Mouse (Mus musculus) midbrain, embryonic 15.5 days (tissue): ENCODE results near the gene Gm2022. TPM values are rescaled to one million over a fixed set of nuclear protein-coding genes. Genes with fewer than 3 reads are reported as not detected.
"Not testable (repeated sequence)": the region's sequence is repeated elsewhere in the genome, so short reads cannot be mapped to it uniquely, and the experiment has no call there.

Experiments
- ATAC-seq: fragments of 200-750 bp; cut with Nextera tagmentation; replicated peaks from 2 replicates; pipeline ENCODE4 v1.8.0; 2017; ENCODE audit warnings: moderate TSS enrichment
- H3K27ac ChIP-seq: fragments of 300-500 bp; sonication (generic); 2 replicates; pipeline ENCODE4 v1.5.1; 2015; ENCODE audit warnings: mild to moderate bottlenecking, inconsistent platforms
- H3K27me3 ChIP-seq: fragments of 300-500 bp; sonication (generic); replicated peaks from 2 replicates; pipeline ENCODE4 v1.6.1; 2015; ENCODE audit warnings: inconsistent platforms
- H3K36me3 ChIP-seq: fragments of 300-500 bp; sonication (generic); replicated peaks from 2 replicates; pipeline ENCODE4 v1.6.1; 2015; ENCODE audit warnings: inconsistent platforms
- H3K4me1 ChIP-seq: fragments of 300-500 bp; sonication (generic); 2 replicates; pipeline ENCODE4 v1.6.1; 2015; ENCODE audit warnings: inconsistent platforms
- H3K4me2 ChIP-seq: fragments of 300-500 bp; sonication (generic); 2 replicates; pipeline ENCODE4 v1.6.1; 2015; ENCODE audit warnings: inconsistent platforms, mild to moderate bottlenecking, moderate library complexity
- H3K4me3 ChIP-seq: fragments of 300-500 bp; sonication (generic); 2 replicates; pipeline ENCODE4 v1.5.1; 2015; ENCODE audit warnings: mild to moderate bottlenecking, inconsistent platforms
- H3K9ac ChIP-seq: fragments of 300-500 bp; sonication (generic); 2 replicates; pipeline ENCODE4 v1.6.1; 2015; ENCODE audit warnings: mild to moderate bottlenecking, inconsistent platforms
- H3K9me3 ChIP-seq: fragments of 300-500 bp; sonication (generic); 2 replicates; pipeline ENCODE4 v1.6.1; 2016; ENCODE audit warnings: inconsistent platforms
- WGBS: fragments of 180-500 bp; shearing (Covaris S2); methylation state at CpG from one replicate; pipeline ENCODE4 v1.1.7; 2015; ENCODE audit warnings: mixed read lengths; 5-methylcytosine and 5-hydroxymethylcytosine counted together
- polyA plus RNA-seq: library from polyadenylated mRNA; unstranded; fragments of >200 nt; fragmentation: Nextera tagmentation; extraction: Ambion mirVana; gene quantifications from 2 replicates; pipeline ENCODE4 v1.2.1, GENCODE M21; 2015

Gm2022 gene
- polyA plus RNA-seq: not detected in 2 replicates

- H3K27me3 ChIP-seq: not testable (repeated sequence)
Measured at GRCm38 (mm10) chr12:87895070-87895469, at the start of gene Gm2022. Gene Gm2022 (plus strand): TSS chr12:87895370.

GRCm38 (mm10) chr12:87850657-87851056 is 44.5 kb upstream of the Gm2022 start:
- ATAC-seq, H3K27me3 ChIP-seq, H3K9ac ChIP-seq, H3K4me3 ChIP-seq, H3K9me3 ChIP-seq, H3K4me1 ChIP-seq, H3K4me2 ChIP-seq, H3K36me3 ChIP-seq, H3K27ac ChIP-seq: not testable (repeated sequence)
- no CpG with 5 or more reads among the region's 2 CpGs for WGBS

More at GRCm38 (mm10) chr12:87895070-87895469, at the start of gene Gm2022:
- not testable (repeated sequence) for H3K4me1 ChIP-seq, H3K9ac ChIP-seq, H3K9me3 ChIP-seq, H3K27ac ChIP-seq, ATAC-seq, H3K4me3 ChIP-seq, H3K4me2 ChIP-seq, H3K36me3 ChIP-seq
- WGBS: 100% methylated on average over 1 of the region's 1 CpGs

- not testable (repeated sequence) for H3K36me3 ChIP-seq, H3K9me3 ChIP-seq, H3K4me1 ChIP-seq, H3K9ac ChIP-seq, H3K27ac ChIP-seq, H3K27me3 ChIP-seq, H3K4me2 ChIP-seq, ATAC-seq, H3K4me3 ChIP-seq
- WGBS: 70% methylated on average over 1 of the region's 1 CpGs
Measured at GRCm38 (mm10) chr12:87856067-87856466, 39.1 kb upstream of the Gm2022 start.

GRCm38 (mm10) chr12:87861740-87862692 is 33.2 kb upstream of the Gm2022 start:
- not testable (repeated sequence) for H3K27ac ChIP-seq, H3K36me3 ChIP-seq, H3K4me2 ChIP-seq, H3K9ac ChIP-seq, H3K4me1 ChIP-seq, H3K27me3 ChIP-seq, H3K4me3 ChIP-seq, ATAC-seq, H3K9me3 ChIP-seq
- WGBS: 86% methylated on average over 23 of the region's 23 CpGs

GRCm38 (mm10) chr12:87863638-87864037 is 31.5 kb upstream of the Gm2022 start:
- not testable (repeated sequence) for H3K9ac ChIP-seq, H3K9me3 ChIP-seq, H3K4me1 ChIP-seq, ATAC-seq, H3K4me3 ChIP-seq, H3K4me2 ChIP-seq, H3K27ac ChIP-seq, H3K36me3 ChIP-seq, H3K27me3 ChIP-seq
- 95% methylated on average over 10 of the region's 11 CpGs for WGBS

- ATAC-seq, H3K9me3 ChIP-seq: not testable (repeated sequence)
- WGBS: 81% methylated on average over 2 of the region's 2 CpGs
Measured at GRCm38 (mm10) chr12:87864048-87864447, 31.1 kb upstream of the Gm2022 start.

GRCm38 (mm10) chr12:87873772-87874171 is 21.4 kb upstream of the Gm2022 start, which contains the start of gene Gm2016:
Gene Gm2016 (plus strand): TSS chr12:87874072.
- H3K36me3 ChIP-seq, H3K27me3 ChIP-seq, H3K4me3 ChIP-seq, H3K27ac ChIP-seq, H3K4me2 ChIP-seq, H3K4me1 ChIP-seq, H3K9me3 ChIP-seq, H3K9ac ChIP-seq, ATAC-seq: not testable (repeated sequence)
- 84% methylated on average over 5 of the region's 5 CpGs for WGBS

More at GRCm38 (mm10) chr12:87864048-87864447, 31.1 kb upstream of the Gm2022 start:
- H3K27ac ChIP-seq, H3K27me3 ChIP-seq, H3K4me3 ChIP-seq, H3K9ac ChIP-seq, H3K4me2 ChIP-seq, H3K4me1 ChIP-seq, H3K36me3 ChIP-seq: not testable (repeated sequence)

- not testable (repeated sequence) for H3K4me1 ChIP-seq, H3K9me3 ChIP-seq, H3K27ac ChIP-seq, H3K36me3 ChIP-seq, H3K4me3 ChIP-seq, H3K9ac ChIP-seq, H3K4me2 ChIP-seq, ATAC-seq, H3K27me3 ChIP-seq
- 72% methylated on average over 2 of the region's 2 CpGs for WGBS
Measured at GRCm38 (mm10) chr12:87919721-87920120, 24.6 kb downstream of the Gm2022 start, which contains the start of gene Gm2035. Gene Gm2035 (minus strand): TSS chr12:87919857.

Other genes with a start within 250 kb of the Gm2022 start
- not detected in 2 replicates for gene Gm21319, start 119.6 kb upstream of the Gm2022 start, polyA plus RNA-seq
- not detected in 2 replicates for gene Gm21936, start 99.9 kb upstream of the Gm2022 start, polyA plus RNA-seq
- gene BB287469, start 78.8 kb upstream of the Gm2022 start, polyA plus RNA-seq: not detected in 2 replicates
- gene Gm2001, start 53.0 kb upstream of the Gm2022 start, polyA plus RNA-seq: not detected in 2 replicates
- not detected in 2 replicates for gene Gm2016, start 21.3 kb upstream of the Gm2022 start, polyA plus RNA-seq
- not detected in 2 replicates for gene Gm2035, start 24.5 kb downstream of the Gm2022 start, polyA plus RNA-seq
- gene Gm2042, start 58.7 kb downstream of the Gm2022 start, polyA plus RNA-seq: not detected in 2 replicates
- gene Gm2075, start 116.5 kb downstream of the Gm2022 start, polyA plus RNA-seq: not detected in 2 replicates
- not detected in 2 replicates for gene Gm6803, start 123.4 kb downstream of the Gm2022 start, polyA plus RNA-seq
- not detected in 2 replicates for gene Gm2056, start 131.6 kb downstream of the Gm2022 start, polyA plus RNA-seq
- not detected in 2 replicates for gene Gm16368, start 188.3 kb downstream of the Gm2022 start, polyA plus RNA-seq